Mouse (Mus musculus) A20 (cell line): Measurements from ENCODE around the gene Fancl.
"Not testable (repeated sequence)": the region's sequence is repeated elsewhere in the genome, so short reads cannot be mapped to it uniquely, and the experiment has no call there.

ENCODE experiments used
- DNase-seq: peaks from one replicate; pipeline ENCODE4 v3.0.0-alpha.2; 2011; ENCODE audit warnings: low read depth, low spot score

Fancl gene

GRCm38 (mm10) chr11:26385971-26386370 is at the start of gene Fancl:
Gene Fancl, plus strand, starts transcription at chr11:26386135.
- no peak for DNase-seq

- no peak for DNase-seq
These were observed 49.1 kb upstream of the Fancl start for GRCm38 (mm10) chr11:26336848-26337247.

- not testable (repeated sequence) for DNase-seq
These were observed 15.8 kb upstream of the Fancl start for GRCm38 (mm10) chr11:26370176-26370575.

GRCm38 (mm10) chr11:26371980-26372379 is 14.0 kb upstream of the Fancl start:
- DNase-seq = not testable (repeated sequence)

- DNase-seq = no peak
These were observed 11.8 kb upstream of the Fancl start for GRCm38 (mm10) chr11:26374132-26374531.

GRCm38 (mm10) chr11:26378074-26378473 is 7.9 kb upstream of the Fancl start:
- no peak for DNase-seq

- no peak for DNase-seq
These were observed 4.4 kb upstream of the Fancl start for GRCm38 (mm10) chr11:26381499-26381898.

- DNase-seq = no peak
These were observed 743 bp downstream of the Fancl start for GRCm38 (mm10) chr11:26386678-26387077.

- DNase-seq = peak; percentile 98
These were observed 1.2 kb downstream of the Fancl start for GRCm38 (mm10) chr11:26387087-26387611.

GRCm38 (mm10) chr11:26395561-26395960 is 9.6 kb downstream of the Fancl start:
- DNase-seq = no peak

- no peak for DNase-seq
These were observed 27.0 kb downstream of the Fancl start for GRCm38 (mm10) chr11:26412972-26413371.

- DNase-seq = no peak
These were observed 35.5 kb downstream of the Fancl start for GRCm38 (mm10) chr11:26421472-26421871.

GRCm38 (mm10) chr11:26434229-26434628 is 48.3 kb downstream of the Fancl start:
- DNase-seq = no peak

GRCm38 (mm10) chr11:26437818-26438217 is 51.9 kb downstream of the Fancl start:
- no peak for DNase-seq

GRCm38 (mm10) chr11:26441121-26441520 is 55.2 kb downstream of the Fancl start:
- no peak for DNase-seq

- DNase-seq = no peak
These were observed 58.4 kb downstream of the Fancl start for GRCm38 (mm10) chr11:26444374-26444773.

GRCm38 (mm10) chr11:26449789-26450188 is 63.9 kb downstream of the Fancl start:
- DNase-seq = no peak

GRCm38 (mm10) chr11:26450636-26451035 is 64.7 kb downstream of the Fancl start:
- DNase-seq = no peak

- no peak for DNase-seq
These were observed 65.3 kb downstream of the Fancl start for GRCm38 (mm10) chr11:26451228-26451627.

GRCm38 (mm10) chr11:26452693-26453092 is 66.8 kb downstream of the Fancl start:
- DNase-seq = no peak

GRCm38 (mm10) chr11:26454081-26454480 is 68.1 kb downstream of the Fancl start:
- no peak for DNase-seq

GRCm38 (mm10) chr11:26477037-26477739 is 91.3 kb downstream of the Fancl start:
- no peak for DNase-seq

GRCm38 (mm10) chr11:26481691-26482242 is 95.8 kb downstream of the Fancl start:
- DNase-seq = no peak
